Mouse (Mus musculus) frontal cortex, postnatal 14 days (tissue): ENCODE measurements around the gene Rpp40.

Source experiments
- DNase-seq, 2 experiments: peaks; one replicate each; pipeline ENCODE4 v3.0.0; 2022; ENCODE audit warnings: low spot score in 2 of 2

The Rpp40 gene

GRCm38 (mm10) chr13:35851581-35851980 is 54.6 kb downstream of the Rpp40 start:
- no peak for DNase-seq

- DNase-seq = no peak
Observed at GRCm38 (mm10) chr13:35848694-35849093, 57.5 kb downstream of the Rpp40 start.

GRCm38 (mm10) chr13:35845306-35845705 is 60.9 kb downstream of the Rpp40 start:
- DNase-seq = no peak
